ENCODE assay signal across 22 mouse cellular contexts in genomic region chr7:137295612-137296011, GRCm38 (mm10). TPM values are rescaled to one million over a fixed set of nuclear protein-coding genes. Genes with fewer than 3 reads are reported as not detected.
A peak's percentile ranks its signal among the peaks of the same experiment; 100 is the strongest.
DNase-seq lines count a peak whose midpoint lies in the region; ATAC-seq lines count a peak whose summit lies in the region.
"Had no signal": no experiment of that assay in that cellular context is flagged by ENCODE, and none has a peak within 500 bp of the region (broad histone marks: within the 10 kb centered on the region; RNA-seq: fewer than 3 reads in every experiment).

No protein-coding gene starts in this region.

- H3K27me3 ChIP-seq in hindbrain, embryonic 15.5 days: no peaks in the 10 kb centered on the region
- H3K27me3 ChIP-seq in hindbrain, embryonic 16.5 days (replicated peaks; ENCODE audit: control insufficient read depth, insufficient read depth, low read length): 0 out of 2 replicates have a peak, but pooled peaks cover 2% of the 10 kb centered on the region
- 0 out of 2 replicates have a peak, but pooled peaks cover 4% of the 10 kb centered on the region for H3K27me3 ChIP-seq in midbrain, embryonic 15.5 days (replicated peaks)
- H3K27me3 ChIP-seq in midbrain, embryonic 11.5 days (ENCODE audit: control insufficient read depth, insufficient read depth, low read length): peaks cover 11% of the 10 kb centered on the region

- 45% methylated on average over 7 of the region's 7 CpGs for WGBS in hindbrain, embryonic 15.5 days
- WGBS in hindbrain, embryonic 16.5 days: 48% methylated on average over 7 of the region's 7 CpGs
- WGBS in midbrain, embryonic 15.5 days: 55% methylated on average over 7 of the region's 7 CpGs
- whole genome bisulfite sequencing in midbrain, embryonic 11.5 days: 79% methylated on average over 7 of the region's 7 CpGs

- no peak overlapping the region for H3K4me3 ChIP-seq in hindbrain, embryonic 15.5 days
- no peak overlapping the region for H3K4me3 ChIP-seq in hindbrain, embryonic 16.5 days (ENCODE audit: low read length)
- H3K4me3 ChIP-seq in midbrain, embryonic 15.5 days: no peak overlapping the region
- H3K4me3 ChIP-seq in midbrain, embryonic 11.5 days (ENCODE audit: low read depth, low read length): no peak overlapping the region
- H3K4me3 ChIP-seq: embryonic facial prominence, embryonic 15.5 days; erythroblast, embryonic 14.5 days; forebrain, embryonic 10.5 days; heart, embryonic 12.5 days had no signal

- no peaks in the 10 kb centered on the region for H3K36me3 ChIP-seq in hindbrain, embryonic 15.5 days
- no peaks in the 10 kb centered on the region for H3K36me3 ChIP-seq in hindbrain, embryonic 16.5 days (ENCODE audit: control insufficient read depth, insufficient read depth, low read length)
- H3K36me3 ChIP-seq in midbrain, embryonic 15.5 days (replicated peaks): no peaks in the 10 kb centered on the region
- no peaks in the 10 kb centered on the region for H3K36me3 ChIP-seq in midbrain, embryonic 11.5 days (ENCODE audit: control insufficient read depth, insufficient read depth, low read length)
- H3K36me3 ChIP-seq: embryonic facial prominence, embryonic 15.5 days; forebrain, embryonic 10.5 days; G1E; heart, embryonic 12.5 days had no signal

- no peaks in the 10 kb centered on the region for H3K9me3 ChIP-seq in hindbrain, embryonic 15.5 days
- H3K9me3 ChIP-seq in hindbrain, embryonic 16.5 days (ENCODE audit: control insufficient read depth, low read length): no peaks in the 10 kb centered on the region
- H3K9me3 ChIP-seq in midbrain, embryonic 15.5 days: no peaks in the 10 kb centered on the region
- H3K9me3 ChIP-seq in midbrain, embryonic 11.5 days (ENCODE audit: control insufficient read depth, low read length): no peaks in the 10 kb centered on the region
- H3K9me3 ChIP-seq: embryonic facial prominence, embryonic 15.5 days; forebrain, embryonic 10.5 days; heart, embryonic 12.5 days had no signal

- peaks cover 80% of the 10 kb centered on the region for H3K4me1 ChIP-seq in hindbrain, embryonic 15.5 days (replicated peaks)
- peaks cover 3% of the 10 kb centered on the region; the same call in 1 of the 2 replicates for H3K4me1 ChIP-seq in hindbrain, embryonic 16.5 days (ENCODE audit: control insufficient read depth, insufficient read depth, low read depth, low read length)
- peaks cover 48% of the 10 kb centered on the region for H3K4me1 ChIP-seq in midbrain, embryonic 15.5 days
- peaks cover 4% of the 10 kb centered on the region; the same call in 1 of the 2 replicates for H3K4me1 ChIP-seq in midbrain, embryonic 11.5 days (ENCODE audit: control insufficient read depth, insufficient read depth, low read length)

- H3K4me2 ChIP-seq in hindbrain, embryonic 15.5 days: peak overlapping the region; percentile 47
- H3K4me2 ChIP-seq in hindbrain, embryonic 16.5 days (ENCODE audit: low read length): no peak overlapping the region
- H3K4me2 ChIP-seq in midbrain, embryonic 15.5 days: no peak overlapping the region
- H3K4me2 ChIP-seq in midbrain, embryonic 11.5 days: no peak overlapping the region
- H3K4me2 ChIP-seq: embryonic facial prominence, embryonic 15.5 days; heart, embryonic 12.5 days had no signal

- DNase-seq in embryo, embryonic 10.5 days (ENCODE audit: low spot score): peak; percentile 8
- DNase-seq in embryo, embryonic 10 days (ENCODE audit: low spot score): no peak
- no peak for DNase-seq in midbrain, embryonic 11.5 days (ENCODE audit: low spot score, missing footprints)
- no peak for DNase-seq in kidney, postnatal 4 days
- DNase-seq: adrenal gland, adult 8-10 months; adrenal gland, postnatal 36 days; B cell, adult 2 months; cerebellum, adult 11 months; cerebellum, adult 8-10 months; cerebellum, postnatal 14 days; gastrocnemius, adult 2 months; gastrocnemius, postnatal 25 days had no signal

- no peak overlapping the region for H3K9ac ChIP-seq in hindbrain, embryonic 15.5 days
- H3K9ac ChIP-seq in hindbrain, embryonic 16.5 days (ENCODE audit: low read depth, low read length): no peak overlapping the region
- no peak overlapping the region for H3K9ac ChIP-seq in midbrain, embryonic 15.5 days
- no peak overlapping the region for H3K9ac ChIP-seq in midbrain, embryonic 11.5 days (ENCODE audit: low read length)
- H3K9ac ChIP-seq: embryonic facial prominence, embryonic 15.5 days; heart, embryonic 12.5 days had no signal

- peak overlapping the region; percentile 86 for H3K27ac ChIP-seq in hindbrain, embryonic 15.5 days (replicated peaks)
- no peak overlapping the region for H3K27ac ChIP-seq in hindbrain, embryonic 16.5 days (ENCODE audit: low read depth, low read length)
- H3K27ac ChIP-seq in midbrain, embryonic 15.5 days: 0 out of 2 replicates have a peak overlapping the region, but pooled peaks have one; percentile 49
- no peak overlapping the region for H3K27ac ChIP-seq in midbrain, embryonic 11.5 days (ENCODE audit: low read depth, low read length)
- H3K27ac ChIP-seq: embryonic facial prominence, embryonic 15.5 days; forebrain, embryonic 10.5 days had no signal

- no peak for ATAC-seq in hindbrain, embryonic 15.5 days (ENCODE audit: low FRiP score, low read depth)
- ATAC-seq in hindbrain, embryonic 16.5 days: no peak
- no peak for ATAC-seq in midbrain, embryonic 15.5 days (replicated peaks)
- ATAC-seq in midbrain, embryonic 11.5 days (ENCODE audit: low FRiP score): no peak
- ATAC-seq: CD4-positive, CD25-positive, alpha-beta regulatory T cell, adult 4 months; forebrain, embryonic 14.5 days had no signal

RNA-seq across cellular contexts. Expression of gene Ebf3, which starts 18.6 kb away (rescaled TPM):
- polyA plus RNA-seq in hindbrain, embryonic 15.5 days (2015; fragmentation: Nextera tagmentation; extraction: Ambion mirVana): 18.0 and 18.5 TPM in 2 replicates
- 10.3 and 10.7 TPM in 2 replicates for polyA plus RNA-seq in hindbrain, embryonic 16.5 days (2015; fragmentation: Nextera tagmentation; extraction: Ambion mirVana)
- polyA plus RNA-seq in midbrain, embryonic 15.5 days (2015; fragmentation: Nextera tagmentation; extraction: Ambion mirVana): 14.6 and 14.9 TPM in 2 replicates
- 11.2 and 12.7 TPM in 2 replicates for polyA plus RNA-seq in midbrain, embryonic 11.5 days (2014; fragmentation: Nextera tagmentation; extraction: Ambion mirVana)
- polyA plus RNA-seq: CD4-positive, CD25-positive, alpha-beta regulatory T cell, adult 4 months; erythroblast, embryonic 14.5 days; G1E had no signal

Comparison
In these comparisons a context has a peak if more than half of its experiments do, and no peak if none do; other contexts are left out.
1. H3K27ac ChIP-seq: peak in hindbrain, embryonic 15.5 days (single experiment) and midbrain, embryonic 15.5 days (single experiment); none in hindbrain, embryonic 16.5 days (single experiment) and midbrain, embryonic 11.5 days (single experiment).